ENCODE assay signal across 7 mouse cellular contexts in the genomic region with DNA sequence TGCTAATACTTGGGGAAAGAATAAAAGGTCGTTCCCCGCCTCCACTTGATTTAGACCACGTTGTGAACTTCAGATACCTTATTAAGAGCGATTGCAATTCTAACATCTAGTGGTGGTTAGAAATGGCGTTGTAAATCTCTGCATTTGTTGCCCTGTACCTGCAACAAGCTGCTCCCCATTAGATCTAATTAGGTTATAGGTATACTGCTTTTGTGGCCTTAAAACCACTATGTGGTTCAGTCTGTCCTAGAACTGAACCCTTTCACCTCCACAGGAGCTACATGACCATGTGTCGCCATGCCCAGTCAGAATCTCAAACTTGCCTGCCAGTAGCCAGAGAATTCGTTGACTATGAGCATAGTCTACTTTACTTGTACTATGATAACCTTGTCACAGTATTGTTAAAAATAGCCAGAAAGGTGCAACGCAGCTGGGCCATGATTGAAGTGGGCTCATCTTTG. TPM values are rescaled to one million over a fixed set of nuclear protein-coding genes. Genes with fewer than 3 reads are reported as not detected.
DNase-seq lines count a peak whose midpoint lies in the region; ATAC-seq and TF ChIP-seq lines count a peak whose summit lies in the region.

No protein-coding gene starts in this region.

- TF ChIP-seq CTCF in spleen, adult 2 months (IDR thresholded peaks at IDR 0.05; ENCODE audit: extremely low read depth, insufficient read depth, insufficient read length, insufficient replicate concordance) = no peak

- 29% methylated on average over 8 of the region's 8 CpGs for WGBS in spleen, adult 2 months
- 31% methylated on average over 8 of the region's 8 CpGs for WGBS in forebrain, embryonic 11.5 days
- WGBS in limb, embryonic 13.5 days = 31% methylated on average over 8 of the region's 8 CpGs

- peak overlapping the region; percentile 96 for H3K9ac ChIP-seq in forebrain, embryonic 11.5 days (ENCODE audit: low read length)
- peak overlapping the region; percentile 95 for H3K9ac ChIP-seq in limb, embryonic 13.5 days

- no peaks in the 10 kb centered on the region for H3K9me3 ChIP-seq in forebrain, embryonic 11.5 days (ENCODE audit: control insufficient read depth, low read length)
- no peaks in the 10 kb centered on the region for H3K9me3 ChIP-seq in limb, embryonic 13.5 days

- H3K4me2 ChIP-seq in forebrain, embryonic 11.5 days (ENCODE audit: low read depth, low read length, severe bottlenecking) = peak overlapping the region; percentile 71
- H3K4me2 ChIP-seq in limb, embryonic 13.5 days (replicated peaks) = peak overlapping the region; percentile 66

- peak overlapping the region; percentile 96 for H3K4me3 ChIP-seq in spleen, adult 2 months (ENCODE audit: extremely low read depth, insufficient read depth, insufficient read length)
- peak overlapping the region; percentile 90 for H3K4me3 ChIP-seq in forebrain, embryonic 11.5 days (ENCODE audit: low read depth, low read length)
- H3K4me3 ChIP-seq in limb, embryonic 13.5 days = peak overlapping the region; percentile 95

- no peaks in the 10 kb centered on the region for H3K27me3 ChIP-seq in spleen, adult 2 months (ENCODE audit: control insufficient read depth, insufficient read depth, low read length)
- H3K27me3 ChIP-seq in forebrain, embryonic 11.5 days (ENCODE audit: control insufficient read depth, insufficient read depth, low read length) = no peaks in the 10 kb centered on the region
- H3K27me3 ChIP-seq in limb, embryonic 13.5 days = no peaks in the 10 kb centered on the region

- peaks cover 6% of the 10 kb centered on the region for H3K4me1 ChIP-seq in spleen, adult 2 months (ENCODE audit: control insufficient read depth, insufficient read depth, insufficient read length)
- H3K4me1 ChIP-seq in forebrain, embryonic 11.5 days (replicated peaks; ENCODE audit: control insufficient read depth, insufficient read depth, low read length) = peaks cover 9% of the 10 kb centered on the region; the same call in 1 of the 2 replicates
- H3K4me1 ChIP-seq in limb, embryonic 13.5 days = peaks cover 22% of the 10 kb centered on the region

- peak overlapping the region; percentile 95 for H3K27ac ChIP-seq in spleen, adult 2 months (ENCODE audit: insufficient read depth, low read length)
- H3K27ac ChIP-seq in forebrain, embryonic 11.5 days (ENCODE audit: low read depth, low read length) = peak overlapping the region; percentile 86
- peak overlapping the region; percentile 93; the same call in 1 of the 2 replicates for H3K27ac ChIP-seq in limb, embryonic 13.5 days

- H3K36me3 ChIP-seq in spleen, adult 2 months (ENCODE audit: control insufficient read depth, insufficient read depth, low read length) = peaks cover 3% of the 10 kb centered on the region
- H3K36me3 ChIP-seq in forebrain, embryonic 11.5 days (ENCODE audit: control insufficient read depth, insufficient read depth, low read length) = no peaks in the 10 kb centered on the region; the same call in 1 of the 2 replicates
- peaks cover 16% of the 10 kb centered on the region for H3K36me3 ChIP-seq in limb, embryonic 13.5 days

- DNase-seq in spleen, adult 2 months (ENCODE audit: low read depth in 1 of 2, low spot score in 2 of 2) = no peak
- DNase-seq in spleen, postnatal 36 days (ENCODE audit: low spot score in 2 of 2) = no peak
- DNase-seq in forebrain, embryonic 11.5 days (ENCODE audit: low spot score) = no peak
- peak; percentile 24 for DNase-seq in yolk sac, embryonic 10.5 days (ENCODE audit: low spot score)
- no peak for DNase-seq in adrenal gland, adult 8-10 months
- DNase-seq in testis, postnatal 14 days (ENCODE audit: low spot score) = no peak

- ATAC-seq in forebrain, embryonic 11.5 days (replicated peaks; ENCODE audit: low FRiP score) = no peak
- no peak for ATAC-seq in limb, embryonic 13.5 days (ENCODE audit: low FRiP score, low read depth)

- no peak for TF ChIP-seq POLR2A in spleen, adult 2 months (IDR thresholded peaks at IDR 0.05; ENCODE audit: low read depth, low read length)

RNA-seq across cellular contexts. Expression of gene Zfp706, which starts 0.4 kb away (rescaled TPM):
- 23.4 and 31.3 TPM in 2 replicates for polyA plus RNA-seq in spleen, adult 2 months (2012; rRNA removed)
- 410 and 472 TPM in 2 replicates for polyA plus RNA-seq in forebrain, embryonic 11.5 days (2014; fragmentation: Nextera tagmentation; extraction: Ambion mirVana)
- 434 and 448 TPM in 2 replicates for polyA plus RNA-seq in limb, embryonic 13.5 days (2015; fragmentation: Nextera tagmentation; extraction: Ambion mirVana)
- 100 to 1,000 TPM; 172 to 234 (median 209) TPM for total RNA-seq in adrenal gland, adult 8-10 months (2022)

Comparison
In these comparisons a context has a peak if more than half of its experiments do, and no peak if none do; other contexts are left out.
1. RNA of gene Zfp706, which starts 0.4 kb away (polyA plus RNA-seq): 410 to 472 TPM in forebrain, embryonic 11.5 days and 434 to 448 TPM in limb, embryonic 13.5 days; 23.4 to 31.3 TPM in spleen, adult 2 months; every median in the first group is over 10 times any median in the second.
2. Peak in every context shown above with its lines, with median percentiles within 50 percentile points of each other: H3K27ac ChIP-seq and H3K4me3 ChIP-seq.